Mouse (Mus musculus) layer of hippocampus, adult 2 months (tissue): Measurements from ENCODE around the gene Gm45213. TPM values are rescaled to one million over a fixed set of nuclear protein-coding genes. Genes with fewer than 3 reads are reported as not detected.
A peak's percentile ranks its signal among the peaks of the same experiment; 100 is the strongest.

Source experiments
- DNase-seq, 2 experiments: peaks; one replicate each; pipeline ENCODE4 v3.0.0; 2022; ENCODE audit warnings: low spot score in 2 of 2
- H3K27ac ChIP-seq: fragments of 200-600 bp; 2 replicates; pipeline ENCODE4 v1.8.1; 2022
- H3K4me3 ChIP-seq: fragments of 200-600 bp; 2 replicates; pipeline ENCODE4 v1.8.1; 2022; ENCODE audit warnings: mild to moderate bottlenecking
- CTCF ChIP-seq: fragments of 200-600 bp; conservative IDR thresholded peaks from 2 replicates; pipeline ENCODE4 v1.8.1; 2022; ENCODE audit warnings: antibody characterized with exemption, mild to moderate bottlenecking, moderate library complexity
- long read RNA-seq, 2 experiments: library from polyadenylated mRNA; stranded (forward); transcript quantifications; one replicate each; pipeline ENCODE4 v2.0.0; 2021; ENCODE audit warnings: borderline mapping rate in 2 of 2
- total RNA-seq, 2 experiments: library from RNA; stranded (reverse); gene quantifications; 2 replicates each; pipeline ENCODE4 v1.2.3; 2021

Gm45213 gene
- not detected for total RNA-seq
- long read RNA-seq, experiment 1 = 0 reads
- long read RNA-seq, experiment 2, partial matches to known transcripts = 0 of 1 reads
- long read RNA-seq, experiment 2, other reads (novel, unspliced or antisense) = 1 of 1 reads

DNA sequence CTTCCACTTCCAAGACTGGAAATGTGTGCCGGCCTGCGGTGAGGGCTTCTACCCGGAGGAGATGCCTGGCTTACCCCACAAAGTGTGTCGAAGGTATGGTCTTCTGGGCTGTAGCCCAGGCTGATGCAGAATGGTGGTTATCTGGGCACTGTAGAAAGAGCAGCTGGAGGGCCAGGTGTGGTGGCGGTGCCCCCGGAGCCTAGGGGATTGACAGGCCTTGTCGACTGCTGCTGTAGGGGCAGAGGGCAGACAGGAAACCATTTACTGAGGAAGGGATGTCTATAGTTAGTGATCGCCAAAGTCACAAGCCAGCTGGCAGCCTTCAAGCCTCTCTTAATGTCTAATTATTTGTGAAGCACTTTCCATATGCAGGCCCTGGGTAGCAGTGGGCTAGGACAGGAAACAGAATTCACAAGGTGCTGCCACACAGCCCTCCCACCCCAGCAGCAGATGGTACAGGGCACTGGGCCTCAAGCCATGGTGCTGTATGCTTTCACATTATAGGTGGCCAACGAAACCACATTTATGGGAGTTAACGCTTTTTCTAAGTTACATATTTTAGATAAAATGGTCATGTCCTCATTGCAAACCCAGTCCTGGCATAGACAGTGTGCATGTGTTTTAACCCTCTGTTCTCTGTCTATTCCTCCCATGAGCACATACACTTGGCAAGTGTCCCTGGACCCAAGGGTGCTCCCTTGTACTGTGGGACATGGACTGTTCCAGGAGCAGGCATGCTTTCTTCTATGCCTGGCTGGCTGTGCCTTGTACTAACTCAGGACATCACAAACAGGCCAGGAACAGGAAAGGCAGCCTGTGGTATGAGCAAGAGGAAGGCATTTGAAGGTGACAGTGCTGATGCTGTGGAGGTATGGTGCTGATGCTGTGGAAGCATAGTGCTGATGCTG is at the start of gene Gm45213:
TSS of gene Gm45213 (plus strand) at position 51 of the 908 bp plus-strand sequence.
- peak in 1 of 2 experiments; percentile 18 for DNase-seq
- no peak for TF ChIP-seq CTCF
- Histone ChIP-seq H3K4me3 (no peak within 1 kb of the TSS), H3K27ac (peak within 1 kb of the TSS; percentile 75)

DNA sequence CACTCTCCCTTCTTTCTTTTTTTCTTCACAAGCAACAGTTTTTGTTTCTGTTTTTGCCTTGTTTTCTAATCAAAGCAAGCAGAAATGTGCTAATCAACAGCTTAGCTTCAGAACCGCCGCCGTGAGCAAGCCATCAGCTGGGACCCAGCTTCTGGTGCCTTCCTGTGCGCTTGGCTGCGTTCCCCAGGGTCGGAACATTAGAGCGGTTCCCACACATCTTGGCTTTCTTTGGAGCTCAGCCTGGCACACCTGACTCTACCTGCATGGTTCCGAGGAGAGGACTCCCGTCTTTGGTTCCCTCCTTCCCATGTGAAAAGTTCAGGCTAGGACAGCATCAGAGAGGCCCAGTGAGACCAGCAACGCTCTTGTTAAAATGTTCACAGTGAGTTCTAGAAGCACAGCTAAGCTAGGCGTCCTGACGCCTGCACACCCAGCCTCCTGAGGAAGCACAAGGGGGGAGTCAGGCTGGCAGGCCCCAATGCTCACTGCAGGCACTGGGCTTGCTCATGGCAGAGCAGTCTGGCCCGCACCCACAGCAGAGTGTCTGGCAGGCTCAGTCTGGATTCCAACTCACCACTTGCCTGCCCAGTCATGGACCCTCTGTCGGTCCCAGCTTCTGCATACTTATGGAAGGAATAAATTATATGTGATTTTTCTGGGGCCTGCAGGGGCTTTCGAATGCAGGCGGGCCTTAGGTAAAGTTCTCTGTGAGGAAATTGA is 42.2 kb upstream of the Gm45213 start:
- no peak for DNase-seq
- TF ChIP-seq CTCF = no peak
- no peak overlapping the region; the same call in 1 of the 2 replicates for H3K27ac ChIP-seq
- H3K4me3 ChIP-seq = no peak overlapping the region

DNA sequence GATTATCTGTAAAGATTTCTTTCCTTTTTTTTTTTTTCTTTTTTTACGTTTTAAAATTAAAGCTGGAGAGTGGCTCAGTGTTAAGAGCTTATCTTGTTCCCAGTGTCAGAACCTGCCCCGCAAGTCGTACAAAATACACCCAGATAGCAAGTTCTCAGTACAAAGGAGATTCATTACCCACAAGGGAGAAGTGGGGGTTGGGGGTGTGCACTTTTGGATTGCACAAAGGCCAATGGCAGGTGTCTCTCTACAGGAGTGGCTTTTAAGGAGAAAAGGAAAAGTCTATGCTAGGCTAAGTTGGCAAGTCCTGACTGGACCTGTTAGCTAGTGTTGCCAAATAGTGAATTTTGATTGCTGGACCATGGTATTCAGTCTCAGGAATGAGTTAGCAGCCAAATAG is 41.6 kb upstream of the Gm45213 start:
- DNase-seq = no peak
- Histone ChIP-seq H3K27ac (no peak overlapping the region), H3K4me3 (no peak overlapping the region)
- no peak for TF ChIP-seq CTCF

DNA sequence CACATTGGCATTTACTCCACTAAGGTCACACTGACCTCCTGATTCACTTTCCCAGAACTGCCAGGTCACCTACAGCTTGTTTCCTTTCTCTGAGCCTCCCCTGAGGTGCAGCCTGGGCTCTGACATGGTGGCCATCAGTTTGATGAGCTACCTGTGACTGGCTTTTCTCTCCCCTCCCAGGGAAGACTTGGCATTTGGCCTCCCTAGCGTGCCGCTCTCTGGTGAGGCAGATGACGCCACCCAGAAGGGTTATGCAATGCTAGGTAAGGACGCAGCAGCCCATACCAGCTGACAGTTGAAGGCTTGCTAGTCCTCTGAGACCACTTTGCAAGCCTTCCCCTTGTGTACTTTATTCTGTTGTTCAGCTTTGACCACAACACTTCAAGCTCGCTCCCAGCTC is 40.0 kb upstream of the Gm45213 start:
- DNase-seq = no peak

DNA sequence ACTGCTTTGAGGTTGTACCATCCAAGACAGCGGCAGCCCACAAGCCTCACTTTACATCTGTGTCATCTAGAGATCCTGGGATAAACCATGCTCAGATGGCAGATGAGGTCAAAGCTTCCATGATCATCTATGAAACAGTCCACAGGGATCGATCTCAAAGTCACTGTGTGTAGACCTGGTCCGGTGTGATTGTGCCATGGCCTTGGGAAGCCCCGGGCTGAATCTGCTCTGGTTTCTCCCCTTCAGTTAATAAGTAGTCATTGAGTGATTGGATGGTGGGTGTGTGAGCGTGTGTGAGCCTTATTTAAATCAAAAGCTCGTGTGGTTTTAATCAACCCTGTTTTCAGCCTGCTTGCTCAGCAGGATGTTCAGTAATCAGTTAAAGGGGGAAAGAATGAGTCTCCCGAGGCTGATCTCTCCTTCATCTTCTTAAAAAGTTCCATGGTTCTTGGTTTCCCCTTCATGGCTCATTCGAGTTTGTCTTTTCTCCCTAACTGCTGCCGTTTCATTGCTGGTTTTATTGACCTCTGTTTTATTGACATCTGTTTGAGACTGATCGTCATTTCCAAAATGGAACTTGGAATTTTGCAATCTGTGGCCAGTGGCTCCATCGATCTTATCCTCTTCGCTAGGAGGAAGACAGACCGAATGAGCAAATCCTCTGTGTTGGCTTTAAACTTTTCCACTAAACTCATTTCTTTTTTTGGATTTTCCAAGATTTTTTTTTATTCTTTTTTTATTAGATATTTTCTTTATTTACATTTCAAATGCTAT is 39.4 kb upstream of the Gm45213 start:
- H3K4me3 ChIP-seq = no peak overlapping the region
- H3K27ac ChIP-seq = no peak overlapping the region
- TF ChIP-seq CTCF = no peak
- no peak for DNase-seq

More for the DNA sequence above, 40.0 kb upstream of the Gm45213 start:
- H3K4me3 ChIP-seq = no peak overlapping the region
- no peak for TF ChIP-seq CTCF
- no peak overlapping the region for H3K27ac ChIP-seq

DNA sequence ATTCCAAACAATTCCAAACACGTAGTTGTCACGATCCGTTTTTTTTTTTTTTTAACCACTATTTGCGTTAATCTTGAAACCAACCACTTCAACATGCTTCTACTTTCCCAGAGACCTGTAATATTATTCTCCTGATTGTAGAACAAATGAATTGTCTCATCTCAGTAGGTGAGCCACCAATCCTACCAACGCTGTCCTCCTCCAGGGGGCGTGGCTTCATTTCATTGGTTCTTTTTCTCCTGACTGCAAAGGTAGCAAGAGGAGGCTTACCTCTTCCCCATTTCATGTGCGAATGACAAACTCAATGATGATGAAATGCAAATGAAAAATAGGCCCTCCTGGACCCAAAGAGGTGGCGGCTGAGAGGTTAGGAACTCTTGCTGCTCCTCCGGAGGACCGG is 38.3 kb upstream of the Gm45213 start:
- Histone ChIP-seq H3K4me3 (no peak overlapping the region), H3K27ac (no peak overlapping the region)
- no peak for DNase-seq
- no peak for TF ChIP-seq CTCF

DNA sequence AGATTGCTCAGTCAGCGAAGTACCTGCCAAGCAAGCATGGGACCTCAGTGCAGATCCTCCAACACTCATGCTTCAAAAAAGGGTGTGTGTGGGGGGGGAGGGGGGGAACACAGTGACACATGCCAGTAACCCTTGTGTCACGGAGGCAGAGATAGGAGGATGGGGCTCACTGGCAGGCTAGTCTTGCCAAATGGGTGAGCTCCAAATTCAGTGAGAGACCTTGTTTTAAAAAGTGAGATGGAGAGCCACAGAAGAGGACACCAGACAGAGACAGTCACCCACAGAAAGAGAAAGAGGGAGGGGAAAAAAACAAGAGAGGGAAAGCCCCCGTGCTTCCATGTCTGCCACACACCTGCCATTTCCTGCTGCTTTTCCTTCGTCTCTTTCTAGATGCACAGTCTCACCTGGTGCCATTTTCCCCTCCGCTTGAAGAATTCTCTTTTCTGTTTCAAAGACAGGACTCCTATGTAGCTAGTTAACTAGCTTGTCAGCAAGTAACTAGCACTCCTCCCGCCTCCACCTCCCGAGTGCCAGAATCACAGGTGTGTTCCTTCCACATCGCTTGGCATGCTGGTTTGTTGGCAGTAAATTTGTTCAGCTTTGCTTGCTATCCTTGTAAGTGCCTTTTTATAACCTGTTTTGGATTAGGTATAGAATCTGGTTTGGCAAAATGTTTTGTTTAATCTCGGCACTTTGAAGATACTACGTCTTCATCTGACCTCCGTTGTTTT is 35.1 kb upstream of the Gm45213 start:
- no peak for DNase-seq
- no peak for TF ChIP-seq CTCF
- Histone ChIP-seq H3K27ac (no peak overlapping the region), H3K4me3 (peak overlapping the region; percentile 3; the same call in 1 of the 2 replicates)

DNA sequence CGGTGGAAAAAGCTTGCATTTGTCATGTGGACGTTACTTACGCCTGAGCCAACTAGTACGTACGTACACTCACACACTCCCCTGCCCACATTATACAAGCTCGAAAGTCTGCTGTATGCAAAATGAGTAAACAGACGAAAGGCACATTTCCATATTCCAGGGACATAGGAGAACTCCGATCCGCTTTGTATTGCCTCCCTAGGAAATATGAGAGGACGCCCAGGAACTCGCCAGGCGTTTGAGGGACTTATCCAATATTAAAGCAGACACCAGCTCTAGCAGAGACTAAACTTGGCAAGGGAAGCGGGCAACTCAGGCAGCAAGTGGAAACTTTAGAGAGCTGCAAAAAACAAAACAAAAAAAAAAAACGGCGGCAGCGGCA is 34.5 kb upstream of the Gm45213 start:
- no peak overlapping the region for H3K27ac ChIP-seq
- peak in 1 of 2 experiments; percentile 16 for DNase-seq
- TF ChIP-seq CTCF = no peak
- peak overlapping the region; percentile 3; the same call in 1 of the 2 replicates for H3K4me3 ChIP-seq

DNA sequence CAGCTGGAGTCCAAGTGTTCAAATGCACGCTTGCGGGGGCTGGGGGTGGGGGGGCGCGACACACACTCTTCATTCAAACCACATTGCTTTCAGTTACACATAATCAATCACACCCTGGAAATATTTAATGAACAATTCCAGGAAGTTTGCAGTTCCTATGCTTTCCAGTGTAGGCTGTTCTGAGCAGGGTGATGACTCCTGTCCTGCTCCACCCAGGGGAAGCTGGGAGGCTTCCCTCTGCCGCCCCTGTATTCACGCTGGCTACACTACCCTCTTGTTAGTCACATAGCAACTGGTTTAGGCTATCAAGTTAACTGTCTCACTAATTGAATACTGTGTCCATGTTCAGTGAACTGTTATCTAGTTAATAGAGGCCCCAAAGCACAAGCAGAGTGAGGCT is 32.9 kb upstream of the Gm45213 start:
- TF ChIP-seq CTCF = no peak
- no peak for DNase-seq
- Histone ChIP-seq H3K27ac (no peak overlapping the region), H3K4me3 (no peak overlapping the region)

DNA sequence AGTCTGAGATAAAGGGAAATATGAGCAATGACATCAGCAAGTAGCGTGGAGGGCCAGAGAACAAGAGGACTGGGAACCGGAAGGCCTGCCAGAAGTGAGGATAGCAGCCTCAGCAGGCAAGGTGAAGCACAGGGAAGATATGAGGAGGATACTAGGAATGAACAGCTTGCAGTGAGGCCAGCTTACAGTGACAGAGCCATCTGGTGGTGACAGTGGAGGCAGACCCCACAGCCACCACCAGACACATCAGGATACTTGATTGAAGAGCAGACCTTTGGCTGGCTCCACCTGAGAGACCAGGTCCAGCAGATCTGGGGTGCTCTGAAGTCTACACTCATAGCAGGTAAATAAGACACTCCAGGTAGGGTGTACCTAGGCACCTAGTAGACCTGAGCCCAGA is 15.7 kb upstream of the Gm45213 start:
- Histone ChIP-seq H3K27ac (no peak overlapping the region), H3K4me3 (no peak overlapping the region)
- DNase-seq = no peak
- TF ChIP-seq CTCF = peak; percentile 70

DNA sequence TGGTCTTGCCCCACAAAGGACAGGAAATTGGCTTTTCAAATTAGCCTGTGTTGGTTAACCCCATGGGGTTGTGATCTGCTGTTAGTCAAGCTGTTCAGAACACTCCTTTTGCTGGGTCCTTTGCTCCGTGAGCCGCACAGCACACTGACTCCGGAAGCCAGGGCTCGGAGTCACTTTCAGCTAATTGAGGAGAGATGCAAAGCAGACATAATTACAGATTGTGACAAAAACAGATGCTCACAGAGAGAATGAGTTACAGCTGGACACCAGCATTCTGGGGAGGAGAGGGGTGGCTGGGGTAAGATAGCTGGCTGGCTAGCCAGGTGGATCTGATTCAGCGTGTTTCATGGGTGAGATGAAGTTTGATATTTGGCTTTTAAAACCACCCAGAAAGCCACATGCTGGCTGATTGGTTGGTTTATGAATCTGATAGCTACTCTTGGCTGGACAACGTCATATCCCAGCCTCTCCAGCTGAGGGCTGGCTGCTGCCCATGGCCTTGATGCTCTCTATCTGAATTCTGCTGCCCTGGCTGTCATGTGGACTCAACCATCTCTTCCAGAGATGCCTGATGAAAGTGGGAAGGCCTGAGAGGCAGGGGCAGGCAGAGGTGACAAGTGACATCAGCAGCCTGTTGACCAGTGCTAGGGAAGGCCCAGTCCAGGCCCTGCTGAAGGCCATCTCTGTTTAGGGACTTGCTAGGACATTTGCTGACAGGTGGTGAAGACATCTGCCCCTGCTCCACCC is 14.5 kb upstream of the Gm45213 start:
- no peak for DNase-seq
- H3K27ac ChIP-seq = no peak overlapping the region
- TF ChIP-seq CTCF = no peak
- no peak overlapping the region for H3K4me3 ChIP-seq
